Mouse (Mus musculus): ENCODE data around the gene Man1a. TPM values are rescaled to one million over a fixed set of nuclear protein-coding genes. Genes with fewer than 3 reads are reported as not detected.

Gene Man1a
- total RNA-seq, 1 experiment = 9.1 TPM

- in situ Hi-C loops (cut with MboI; ENCODE audit: low sequenced_read_pairs in 2 of 2, unreplicated experiment in 2 of 2) = no loop called here
- no peak overlapping the region for H3K4me3 ChIP-seq (ENCODE audit: insufficient read depth in 1 of 2, low read depth in 1 of 2, low read length in 2 of 2, poor library complexity in 1 of 2, severe bottlenecking in 1 of 2)
- H3K9me3 ChIP-seq (ENCODE audit: control insufficient read depth, insufficient read depth, low read depth, low read length) = no peaks in the 10 kb centered on the region
- H3K9ac ChIP-seq (ENCODE audit: insufficient read depth, low read depth, low read length, poor library complexity, severe bottlenecking) = no peak overlapping the region
- no peaks in the 10 kb centered on the region for H3K4me1 ChIP-seq (ENCODE audit: control insufficient read depth in 2 of 2, insufficient read depth in 2 of 2, low read length in 2 of 2, poor library complexity in 1 of 2)
- TF ChIP-seq ZC3H11A (IDR thresholded peaks at IDR 0.05; ENCODE audit: borderline replicate concordance, low read depth, low read length) = no peak
- TF ChIP-seq ZNF384 (IDR thresholded peaks at IDR 0.05; ENCODE audit: low read depth, low read length) = no peak
- no peak for TF ChIP-seq CHD2 (IDR thresholded peaks at IDR 0.05; ENCODE audit: low read depth, low read length)
- no peak for TF ChIP-seq MAFK (IDR thresholded peaks at IDR 0.05; ENCODE audit: insufficient read depth, low read depth, low read length)
- no peak for TF ChIP-seq HCFC1 (IDR thresholded peaks at IDR 0.05; ENCODE audit: borderline replicate concordance, insufficient read depth, low read length)
- H3K36me3 ChIP-seq (ENCODE audit: control insufficient read depth, insufficient read depth, low read length, poor library complexity, severe bottlenecking) = no peaks in the 10 kb centered on the region
- no peak for DNase-seq (ENCODE audit: low read depth, low spot score)
- H3K27ac ChIP-seq (ENCODE audit: insufficient read depth, low read depth, low read length, poor library complexity, severe bottlenecking) = no peak overlapping the region
Measured at GRCm38 (mm10) chr10:53974180-53974579, 102.2 kb downstream of the Man1a start.

- H3K36me3 ChIP-seq (ENCODE audit: control insufficient read depth, insufficient read depth, low read length, poor library complexity, severe bottlenecking) = no peaks in the 10 kb centered on the region
- in situ Hi-C loops (cut with MboI; ENCODE audit: low sequenced_read_pairs in 2 of 2, unreplicated experiment in 2 of 2) = no loop called here
- H3K4me1 ChIP-seq (ENCODE audit: control insufficient read depth in 2 of 2, insufficient read depth in 2 of 2, low read length in 2 of 2, poor library complexity in 1 of 2) = no peaks in the 10 kb centered on the region
- H3K27ac ChIP-seq (ENCODE audit: insufficient read depth, low read depth, low read length, poor library complexity, severe bottlenecking) = no peak overlapping the region
- H3K9ac ChIP-seq (ENCODE audit: insufficient read depth, low read depth, low read length, poor library complexity, severe bottlenecking) = no peak overlapping the region
- no peak for DNase-seq (ENCODE audit: low read depth, low spot score)
- TF ChIP-seq CHD2 (IDR thresholded peaks at IDR 0.05; ENCODE audit: low read depth, low read length) = no peak
- no peak for TF ChIP-seq MAFK (IDR thresholded peaks at IDR 0.05; ENCODE audit: insufficient read depth, low read depth, low read length)
- no peak for TF ChIP-seq ZC3H11A (IDR thresholded peaks at IDR 0.05; ENCODE audit: borderline replicate concordance, low read depth, low read length)
- TF ChIP-seq HCFC1 (IDR thresholded peaks at IDR 0.05; ENCODE audit: borderline replicate concordance, insufficient read depth, low read length) = no peak
- no peak for TF ChIP-seq ZNF384 (IDR thresholded peaks at IDR 0.05; ENCODE audit: low read depth, low read length)
- no peak overlapping the region for H3K4me3 ChIP-seq (ENCODE audit: insufficient read depth in 1 of 2, low read depth in 1 of 2, low read length in 2 of 2, poor library complexity in 1 of 2, severe bottlenecking in 1 of 2)
- H3K9me3 ChIP-seq (ENCODE audit: control insufficient read depth, insufficient read depth, low read depth, low read length) = no peaks in the 10 kb centered on the region
Measured at GRCm38 (mm10) chr10:53959759-53960158, 116.7 kb downstream of the Man1a start.

- H3K4me3 ChIP-seq (ENCODE audit: insufficient read depth in 1 of 2, low read depth in 1 of 2, low read length in 2 of 2, poor library complexity in 1 of 2, severe bottlenecking in 1 of 2) = no peak overlapping the region
- TF ChIP-seq ZC3H11A (IDR thresholded peaks at IDR 0.05; ENCODE audit: borderline replicate concordance, low read depth, low read length) (no peak), MAFK (IDR thresholded peaks at IDR 0.05; ENCODE audit: insufficient read depth, low read depth, low read length) (no peak), HCFC1 (IDR thresholded peaks at IDR 0.05; ENCODE audit: borderline replicate concordance, insufficient read depth, low read length) (no peak), ZNF384 (IDR thresholded peaks at IDR 0.05; ENCODE audit: low read depth, low read length) (no peak), CHD2 (IDR thresholded peaks at IDR 0.05; ENCODE audit: low read depth, low read length) (no peak)
- no peaks in the 10 kb centered on the region for H3K4me1 ChIP-seq (ENCODE audit: control insufficient read depth in 2 of 2, insufficient read depth in 2 of 2, low read length in 2 of 2, poor library complexity in 1 of 2)
- H3K27ac ChIP-seq (ENCODE audit: insufficient read depth, low read depth, low read length, poor library complexity, severe bottlenecking) = no peak overlapping the region
- in situ Hi-C loops (cut with MboI; ENCODE audit: low sequenced_read_pairs in 2 of 2, unreplicated experiment in 2 of 2) = no loop called here
- no peaks in the 10 kb centered on the region for H3K36me3 ChIP-seq (ENCODE audit: control insufficient read depth, insufficient read depth, low read length, poor library complexity, severe bottlenecking)
- H3K9ac ChIP-seq (ENCODE audit: insufficient read depth, low read depth, low read length, poor library complexity, severe bottlenecking) = no peak overlapping the region
- no peak for DNase-seq (ENCODE audit: low read depth, low spot score)
- no peaks in the 10 kb centered on the region for H3K9me3 ChIP-seq (ENCODE audit: control insufficient read depth, insufficient read depth, low read depth, low read length)
Measured at GRCm38 (mm10) chr10:53941597-53941996, 134.8 kb downstream of the Man1a start.

- Histone ChIP-seq H3K4me3 (ENCODE audit: insufficient read depth in 1 of 2, low read depth in 1 of 2, low read length in 2 of 2, poor library complexity in 1 of 2, severe bottlenecking in 1 of 2) (no peak overlapping the region), H3K4me1 (ENCODE audit: control insufficient read depth in 2 of 2, insufficient read depth in 2 of 2, low read length in 2 of 2, poor library complexity in 1 of 2) (no peaks in the 10 kb centered on the region), H3K27ac (ENCODE audit: insufficient read depth, low read depth, low read length, poor library complexity, severe bottlenecking) (no peak overlapping the region), H3K9me3 (ENCODE audit: control insufficient read depth, insufficient read depth, low read depth, low read length) (no peaks in the 10 kb centered on the region), H3K36me3 (ENCODE audit: control insufficient read depth, insufficient read depth, low read length, poor library complexity, severe bottlenecking) (no peaks in the 10 kb centered on the region), H3K9ac (ENCODE audit: insufficient read depth, low read depth, low read length, poor library complexity, severe bottlenecking) (no peak overlapping the region)
- in situ Hi-C loops (cut with MboI; ENCODE audit: low sequenced_read_pairs in 2 of 2, unreplicated experiment in 2 of 2) = no loop called here
- DNase-seq (ENCODE audit: low read depth, low spot score) = no peak
- TF ChIP-seq CHD2 (IDR thresholded peaks at IDR 0.05; ENCODE audit: low read depth, low read length) = no peak
- TF ChIP-seq MAFK (IDR thresholded peaks at IDR 0.05; ENCODE audit: insufficient read depth, low read depth, low read length) = no peak
- no peak for TF ChIP-seq HCFC1 (IDR thresholded peaks at IDR 0.05; ENCODE audit: borderline replicate concordance, insufficient read depth, low read length)
- TF ChIP-seq ZC3H11A (IDR thresholded peaks at IDR 0.05; ENCODE audit: borderline replicate concordance, low read depth, low read length) = no peak
- TF ChIP-seq ZNF384 (IDR thresholded peaks at IDR 0.05; ENCODE audit: low read depth, low read length) = no peak
Measured at GRCm38 (mm10) chr10:53938199-53938598, 138.2 kb downstream of the Man1a start.

- no peak for TF ChIP-seq HCFC1 (IDR thresholded peaks at IDR 0.05; ENCODE audit: borderline replicate concordance, insufficient read depth, low read length)
- no peak for TF ChIP-seq ZNF384 (IDR thresholded peaks at IDR 0.05; ENCODE audit: low read depth, low read length)
- TF ChIP-seq MAFK (IDR thresholded peaks at IDR 0.05; ENCODE audit: insufficient read depth, low read depth, low read length) = no peak
- TF ChIP-seq ZC3H11A (IDR thresholded peaks at IDR 0.05; ENCODE audit: borderline replicate concordance, low read depth, low read length) = no peak
- TF ChIP-seq CHD2 (IDR thresholded peaks at IDR 0.05; ENCODE audit: low read depth, low read length) = no peak
- Histone ChIP-seq H3K9me3 (ENCODE audit: control insufficient read depth, insufficient read depth, low read depth, low read length) (no peaks in the 10 kb centered on the region), H3K4me1 (ENCODE audit: control insufficient read depth in 2 of 2, insufficient read depth in 2 of 2, low read length in 2 of 2, poor library complexity in 1 of 2) (no peaks in the 10 kb centered on the region), H3K27ac (ENCODE audit: insufficient read depth, low read depth, low read length, poor library complexity, severe bottlenecking) (no peak overlapping the region), H3K9ac (ENCODE audit: insufficient read depth, low read depth, low read length, poor library complexity, severe bottlenecking) (no peak overlapping the region), H3K4me3 (ENCODE audit: insufficient read depth in 1 of 2, low read depth in 1 of 2, low read length in 2 of 2, poor library complexity in 1 of 2, severe bottlenecking in 1 of 2) (no peak overlapping the region), H3K36me3 (ENCODE audit: control insufficient read depth, insufficient read depth, low read length, poor library complexity, severe bottlenecking) (no peaks in the 10 kb centered on the region)
- DNase-seq (ENCODE audit: low read depth, low spot score) = no peak
- in situ Hi-C loops (cut with MboI; ENCODE audit: low sequenced_read_pairs in 2 of 2, unreplicated experiment in 2 of 2) = no loop called here
Measured at GRCm38 (mm10) chr10:53936078-53936477, 140.3 kb downstream of the Man1a start.

Measured in ES-E14 (cell line).